11 mouse cellular contexts compared by ENCODE assay signal in the genomic region with DNA sequence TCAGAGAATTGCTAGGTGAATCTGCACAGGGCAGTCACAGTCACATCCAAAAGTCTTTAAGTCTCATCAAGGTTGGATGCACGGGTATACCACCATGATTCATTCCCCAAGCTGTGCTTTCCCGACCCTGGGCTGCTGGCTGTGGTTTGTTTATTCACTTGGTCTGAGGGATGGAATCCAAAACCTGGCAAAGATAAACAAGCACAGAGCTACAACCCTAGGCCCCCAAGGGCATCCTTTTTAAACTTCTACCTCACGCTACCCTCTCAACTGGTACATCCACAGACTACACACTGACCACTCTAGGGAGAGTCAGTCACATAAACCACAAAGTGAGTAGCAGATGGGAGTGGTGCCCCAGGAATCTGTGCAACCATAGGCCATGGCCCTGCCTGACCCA. TPM values are rescaled to one million over a fixed set of nuclear protein-coding genes. Genes with fewer than 3 reads are reported as not detected.
A peak's percentile ranks its signal among the peaks of the same experiment; 100 is the strongest.
DNase-seq lines count a peak whose midpoint lies in the region; ATAC-seq and TF ChIP-seq lines count a peak whose summit lies in the region.
"Had no signal": no experiment of that assay in that cellular context is flagged by ENCODE, and none has a peak within 500 bp of the region (broad histone marks: within the 10 kb centered on the region; RNA-seq: fewer than 3 reads in every experiment).

No protein-coding gene starts in this region.

- peaks cover 57% of the 10 kb centered on the region for H3K4me1 ChIP-seq in hindbrain, embryonic 10.5 days (replicated peaks)
- H3K4me1 ChIP-seq in hindbrain, embryonic 11.5 days (replicated peaks; ENCODE audit: control insufficient read depth, insufficient read depth, low read length) = 0 out of 2 replicates have a peak, but pooled peaks cover 4% of the 10 kb centered on the region
- peaks cover 25% of the 10 kb centered on the region for H3K4me1 ChIP-seq in forebrain, postnatal 0 days (ENCODE audit: insufficient read depth)
- peaks cover 59% of the 10 kb centered on the region for H3K4me1 ChIP-seq in midbrain, embryonic 15.5 days

- ATAC-seq in hindbrain, embryonic 11.5 days (ENCODE audit: low FRiP score) = no peak
- no peak for ATAC-seq in forebrain, postnatal 0 days
- ATAC-seq in midbrain, embryonic 15.5 days (replicated peaks) = no peak

- intact Hi-C loops in left cerebral cortex, postnatal 4 days (cut with DNase I) = loop anchor here (10.0 kb wide), 1 partner anchor 167 kb away; no protein-coding TSS in a partner anchor

- 62% methylated on average over 3 of the region's 3 CpGs for whole genome bisulfite sequencing in hindbrain, embryonic 10.5 days
- 72% methylated on average over 3 of the region's 3 CpGs for WGBS in hindbrain, embryonic 11.5 days
- WGBS in forebrain, postnatal 0 days = 63% methylated on average over 3 of the region's 3 CpGs
- 76% methylated on average over 3 of the region's 3 CpGs for WGBS in midbrain, embryonic 15.5 days

- no peak for DNase-seq in hindbrain, embryonic 10.5 days (ENCODE audit: low spot score)
- no peak for DNase-seq in hindbrain, embryonic 11.5 days (ENCODE audit: low spot score)
- peak; percentile 59 for DNase-seq in Muller cell, postnatal 12 days (ENCODE audit: inconsistent ontology term)
- no peak for DNase-seq in forebrain, postnatal 0 days
- DNase-seq in left cerebral cortex, postnatal 4 days = no peak
- no peak for DNase-seq in layer of hippocampus, adult 9-11 months
- DNase-seq in embryo, embryonic 10 days (ENCODE audit: low spot score) = no peak
- DNase-seq: right cerebral cortex, postnatal 14 days; thymus, postnatal 4 days had no signal

- H3K27me3 ChIP-seq in hindbrain, embryonic 10.5 days (ENCODE audit: insufficient read depth, poor library complexity, severe bottlenecking) = peaks cover 37% of the 10 kb centered on the region
- H3K27me3 ChIP-seq in hindbrain, embryonic 11.5 days (ENCODE audit: control insufficient read depth, insufficient read depth, low read length) = no peaks in the 10 kb centered on the region
- no peaks in the 10 kb centered on the region for H3K27me3 ChIP-seq in forebrain, postnatal 0 days (ENCODE audit: insufficient read depth, low read length)
- no peaks in the 10 kb centered on the region for H3K27me3 ChIP-seq in midbrain, embryonic 15.5 days (replicated peaks)

- no peak overlapping the region for H3K4me2 ChIP-seq in hindbrain, embryonic 11.5 days (replicated peaks; ENCODE audit: low read depth, low read length)
- H3K4me2 ChIP-seq in forebrain, postnatal 0 days (ENCODE audit: low read depth) = peak overlapping the region; percentile 90
- H3K4me2 ChIP-seq in midbrain, embryonic 15.5 days = peak overlapping the region; percentile 91

- H3K9ac ChIP-seq in hindbrain, embryonic 11.5 days (ENCODE audit: low read depth, low read length) = no peak overlapping the region
- no peak overlapping the region for H3K9ac ChIP-seq in forebrain, postnatal 0 days
- 0 out of 2 replicates have a peak overlapping the region, but pooled peaks have one; percentile 93 for H3K9ac ChIP-seq in midbrain, embryonic 15.5 days

- H3K36me3 ChIP-seq in hindbrain, embryonic 10.5 days = no peaks in the 10 kb centered on the region
- H3K36me3 ChIP-seq in hindbrain, embryonic 11.5 days (ENCODE audit: control insufficient read depth, insufficient read depth, low read length) = no peaks in the 10 kb centered on the region
- no peaks in the 10 kb centered on the region for H3K36me3 ChIP-seq in forebrain, postnatal 0 days (ENCODE audit: insufficient read depth)
- H3K36me3 ChIP-seq in midbrain, embryonic 15.5 days (replicated peaks) = no peaks in the 10 kb centered on the region
- H3K36me3 ChIP-seq: G1E had no signal

- peak overlapping the region; percentile 83 for H3K4me3 ChIP-seq in hindbrain, embryonic 10.5 days
- no peak overlapping the region for H3K4me3 ChIP-seq in hindbrain, embryonic 11.5 days (ENCODE audit: low read depth, low read length)
- no peak overlapping the region for H3K4me3 ChIP-seq in forebrain, postnatal 0 days (ENCODE audit: low read depth, low read length)
- peak overlapping the region; percentile 84 for H3K4me3 ChIP-seq in midbrain, embryonic 15.5 days

- peak overlapping the region; percentile 93; the same call in 1 of the 2 replicates for H3K27ac ChIP-seq in hindbrain, embryonic 10.5 days
- H3K27ac ChIP-seq in hindbrain, embryonic 11.5 days (ENCODE audit: low read depth, low read length) = no peak overlapping the region
- H3K27ac ChIP-seq in forebrain, postnatal 0 days (ENCODE audit: low read depth, low read length) = no peak overlapping the region
- H3K27ac ChIP-seq in midbrain, embryonic 15.5 days = no peak overlapping the region

- H3K9me3 ChIP-seq in hindbrain, embryonic 10.5 days = no peaks in the 10 kb centered on the region
- H3K9me3 ChIP-seq in hindbrain, embryonic 11.5 days (ENCODE audit: control insufficient read depth, low read length) = no peaks in the 10 kb centered on the region
- no peaks in the 10 kb centered on the region for H3K9me3 ChIP-seq in forebrain, postnatal 0 days (ENCODE audit: low read length)
- no peaks in the 10 kb centered on the region for H3K9me3 ChIP-seq in midbrain, embryonic 15.5 days

- no peak for TF ChIP-seq CTCF in forebrain, postnatal 0 days (IDR thresholded peaks at IDR 0.05; ENCODE audit: low read depth)

RNA-seq across cellular contexts. Expression of a gene that starts 1.8 kb away (rescaled TPM):
- 2.0 and 2.1 TPM in 2 replicates for polyA plus RNA-seq in hindbrain, embryonic 10.5 days (2016; fragmentation: Nextera tagmentation; extraction: Ambion mirVana)
- polyA plus RNA-seq in hindbrain, embryonic 11.5 days (2014; fragmentation: Nextera tagmentation; extraction: Ambion mirVana) = 3.3 and 3.5 TPM in 2 replicates
- 37.7 and 40.2 TPM in 2 replicates for total RNA-seq in forebrain, postnatal 0 days (2014; rRNA removed)
- 2.7 and 3.2 TPM in 2 replicates for polyA plus RNA-seq in forebrain, postnatal 0 days (2015; fragmentation: Nextera tagmentation; extraction: Ambion mirVana)
- polyA plus RNA-seq in midbrain, embryonic 15.5 days (2015; fragmentation: Nextera tagmentation; extraction: Ambion mirVana) = 2.6 and 2.7 TPM in 2 replicates
- total RNA-seq in left cerebral cortex, postnatal 4 days (2021) = 10 to 100 TPM; 60.5 to 62.5 TPM
- polyA plus RNA-seq: G1E had no signal

Comparison
In these comparisons a context has a peak if more than half of its experiments do, and no peak if none do; other contexts are left out.
1. H3K4me3 ChIP-seq: peak in hindbrain, embryonic 10.5 days (single experiment) and midbrain, embryonic 15.5 days (single experiment); none in hindbrain, embryonic 11.5 days (single experiment) and forebrain, postnatal 0 days (single experiment).